21 mouse cellular contexts compared by ENCODE assay signal in the genomic region with DNA sequence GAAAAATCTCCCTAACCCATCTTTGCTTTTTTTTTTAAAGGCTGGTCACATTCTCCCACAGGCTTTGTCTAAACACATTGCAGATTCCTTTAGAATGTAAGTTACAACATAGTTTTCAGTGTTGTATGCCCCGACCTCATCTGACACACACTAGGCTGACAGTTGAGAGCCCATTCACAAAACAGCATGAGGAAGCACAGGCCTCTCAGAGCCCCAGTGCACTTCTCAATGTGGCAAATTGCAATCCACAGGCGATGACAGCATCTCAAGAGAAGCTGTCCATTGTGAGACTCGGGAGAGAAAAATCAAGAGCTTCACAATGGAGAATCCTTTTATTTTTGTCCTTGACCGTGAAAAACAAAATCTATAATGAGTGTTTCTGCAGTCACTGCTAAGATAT.
DNase-seq lines count a peak whose midpoint lies in the region; ATAC-seq lines count a peak whose summit lies in the region.
"Had no signal": no experiment of that assay in that cellular context is flagged by ENCODE, and none has a peak within 500 bp of the region (broad histone marks: within the 10 kb centered on the region; RNA-seq: fewer than 3 reads in every experiment).

No protein-coding gene starts in this region.

- no peak overlapping the region for H3K27ac ChIP-seq in heart, embryonic 12.5 days (ENCODE audit: poor library complexity, severe bottlenecking)
- H3K27ac ChIP-seq: embryonic facial prominence, embryonic 12.5 days; forebrain, embryonic 15.5 days; heart, embryonic 15.5 days; hindbrain, embryonic 15.5 days had no signal

- no peak overlapping the region for H3K4me3 ChIP-seq in heart, embryonic 12.5 days
- H3K4me3 ChIP-seq: embryonic facial prominence, embryonic 12.5 days; forebrain, embryonic 15.5 days; heart, embryonic 15.5 days; hindbrain, embryonic 15.5 days had no signal

- no peak overlapping the region for H3K9ac ChIP-seq in heart, embryonic 12.5 days
- H3K9ac ChIP-seq: embryonic facial prominence, embryonic 12.5 days; forebrain, embryonic 15.5 days; heart, embryonic 15.5 days; hindbrain, embryonic 15.5 days had no signal

- H3K27me3 ChIP-seq in heart, embryonic 12.5 days (replicated peaks), result no peaks in the 10 kb centered on the region
- H3K27me3 ChIP-seq: embryonic facial prominence, embryonic 12.5 days; forebrain, embryonic 15.5 days; heart, embryonic 15.5 days; hindbrain, embryonic 15.5 days had no signal

- H3K4me1 ChIP-seq in heart, embryonic 12.5 days (replicated peaks), result 0 out of 2 replicates have a peak, but pooled peaks cover 3% of the 10 kb centered on the region
- H3K4me1 ChIP-seq: embryonic facial prominence, embryonic 12.5 days; forebrain, embryonic 15.5 days; hindbrain, embryonic 15.5 days had no signal

- DNase-seq in embryo, embryonic 10 days (ENCODE audit: low spot score), result peak; percentile 6
- no peak for DNase-seq in embryo, embryonic 9.5 days (ENCODE audit: extremely low spot score)
- DNase-seq in heart, postnatal 25 days (ENCODE audit: low spot score), result no peak
- peak; percentile 2 to 4 for DNase-seq in heart, postnatal 10 days
- DNase-seq in heart, adult 9 months (ENCODE audit: low spot score in 2 of 2), result no peak
- DNase-seq in Muller cell, postnatal 12 days (ENCODE audit: inconsistent ontology term), result peak; percentile 26
- DNase-seq: adrenal gland, postnatal 10 days; B cell, adult 2 months; cerebellum, adult 11-12 months; cerebellum, adult 9-10 months; cerebellum, postnatal 25 days; gastrocnemius, postnatal 36 days; kidney, adult 2 months had no signal

- no peaks in the 10 kb centered on the region for H3K9me3 ChIP-seq in heart, embryonic 12.5 days (replicated peaks)
- H3K9me3 ChIP-seq: embryonic facial prominence, embryonic 12.5 days; forebrain, embryonic 15.5 days; G1E; heart, embryonic 15.5 days; hindbrain, embryonic 15.5 days had no signal

- no peak overlapping the region for H3K4me2 ChIP-seq in heart, embryonic 12.5 days
- H3K4me2 ChIP-seq: embryonic facial prominence, embryonic 12.5 days; forebrain, embryonic 15.5 days; heart, embryonic 15.5 days; hindbrain, embryonic 15.5 days had no signal

- WGBS in heart, embryonic 12.5 days, result 29% methylated on average over 4 of the region's 4 CpGs

- peak; percentile 61; the same call in 1 of the 2 replicates for ATAC-seq in heart, embryonic 12.5 days (ENCODE audit: insufficient number of reproducible peaks, low FRiP score)
- ATAC-seq: CD4-positive, CD25-positive, alpha-beta regulatory T cell, adult 4 months; forebrain, embryonic 15.5 days; intestine, embryonic 16.5 days had no signal

- intact Hi-C loops in heart, postnatal 25 days (cut with DNase I), result no loop called here
- intact Hi-C loops in heart, postnatal 10 days (cut with DNase I), result no loop called here

- H3K36me3 ChIP-seq in heart, embryonic 12.5 days, result no peaks in the 10 kb centered on the region
- H3K36me3 ChIP-seq: embryonic facial prominence, embryonic 12.5 days; forebrain, embryonic 15.5 days; G1E; heart, embryonic 15.5 days; hindbrain, embryonic 15.5 days had no signal

Comparison
In these comparisons a context has a peak if more than half of its experiments do, and no peak if none do; other contexts are left out.
1. DNase-seq: peak in embryo, embryonic 10 days (single experiment), heart, postnatal 10 days (2 of 2) and Muller cell, postnatal 12 days (single experiment); none in embryo, embryonic 9.5 days (single experiment), heart, postnatal 25 days (single experiment) and heart, adult 9 months (0 of 2).